Mouse (Mus musculus) bone marrow macrophage, adult 2 months (primary cell): ENCODE measurements around the gene Slc22a8.

Source experiments
- CTCF ChIP-seq: IDR thresholded peaks from 2 replicates; pipeline ENCODE4 v1.5.1; 2012; ENCODE audit warnings: low read depth, mild to moderate bottlenecking, low read length, moderate library complexity
- POLR2A ChIP-seq: IDR thresholded peaks from 2 replicates; pipeline ENCODE4 v1.6.1; 2012; ENCODE audit warnings: mild to moderate bottlenecking, low read depth, low read length, borderline replicate concordance

DNA sequence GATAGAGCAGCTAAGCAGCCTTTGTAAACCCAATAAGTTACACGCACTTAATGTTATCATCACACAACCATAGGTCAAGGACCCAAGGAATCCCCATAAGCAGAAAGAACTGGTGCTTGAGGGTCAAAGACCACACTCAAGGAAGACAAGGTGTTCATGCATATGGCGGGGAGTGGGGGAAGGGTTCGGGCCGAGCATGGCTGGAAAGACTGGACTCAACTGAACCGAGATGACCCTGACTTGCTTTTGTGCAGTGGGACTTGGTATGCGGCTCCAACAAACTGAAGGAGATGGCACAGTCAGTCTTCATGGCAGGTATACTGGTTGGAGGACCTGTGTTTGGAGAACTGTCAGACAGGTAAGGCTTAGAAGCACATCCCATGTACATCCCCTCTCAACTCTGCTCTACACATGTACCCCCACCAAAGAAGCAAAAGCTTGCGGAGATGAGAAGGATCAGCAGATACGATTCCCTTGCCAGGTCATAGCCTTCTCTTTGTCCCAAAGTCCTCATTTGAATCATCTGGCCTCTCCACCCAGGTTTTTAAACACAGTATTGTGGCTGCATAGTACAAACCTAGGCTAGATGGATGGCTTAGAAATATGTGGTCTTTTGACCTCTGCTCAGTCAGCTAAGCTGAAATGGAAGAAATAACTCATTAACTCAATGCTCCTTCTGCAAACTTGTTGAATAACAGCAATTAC lies 13.6 kb downstream of the Slc22a8 start:
- no peak for TF ChIP-seq POLR2A
- TF ChIP-seq CTCF: no peak
